Mouse (Mus musculus) neural tube, embryonic 11.5 days (tissue): Measurements from ENCODE around the gene Kank4. TPM values are rescaled to one million over a fixed set of nuclear protein-coding genes. Genes with fewer than 3 reads are reported as not detected.
"Not testable (repeated sequence)": the region's sequence is repeated elsewhere in the genome, so short reads cannot be mapped to it uniquely, and the experiment has no call there.

ENCODE experiments used
- ATAC-seq: fragments of 200-750 bp; cut with Nextera tagmentation; 2 replicates; pipeline ENCODE4 v1.8.0; 2017; ENCODE audit warnings: moderate number of reproducible peaks, mild to moderate bottlenecking, moderate TSS enrichment, moderate library complexity; ENCODE audit not compliant: insufficient read depth, low FRiP score, low TSS enrichment
- DNase-seq: peaks from one replicate; pipeline ENCODE4 v3.0.0-alpha.2; 2015; ENCODE audit warnings: low spot score
- H3K27ac ChIP-seq: fragments of 300-500 bp; sonication (generic); 2 replicates; pipeline ENCODE4 v1.5.1; 2014; ENCODE audit warnings: low read depth, mild to moderate bottlenecking, low read length
- H3K27me3 ChIP-seq: fragments of 300-500 bp; sonication (generic); 2 replicates; pipeline ENCODE4 v1.6.1; 2014; ENCODE audit warnings: mild to moderate bottlenecking, low read length, mixed read lengths; ENCODE audit not compliant: control insufficient read depth, insufficient read depth
- H3K36me3 ChIP-seq: fragments of 300-500 bp; sonication (generic); 2 replicates; pipeline ENCODE4 v1.6.1; 2014; ENCODE audit warnings: mild to moderate bottlenecking, low read length, moderate library complexity, mixed read lengths; ENCODE audit not compliant: control insufficient read depth, insufficient read depth
- H3K4me1 ChIP-seq: fragments of 300-500 bp; sonication (generic); 2 replicates; pipeline ENCODE4 v1.6.1; 2014; ENCODE audit warnings: low read length, mixed read lengths; ENCODE audit not compliant: control insufficient read depth, insufficient read depth
- H3K4me2 ChIP-seq: fragments of 300-500 bp; sonication (generic); 2 replicates; pipeline ENCODE4 v1.6.1; 2014; ENCODE audit warnings: low read depth, mild to moderate bottlenecking, moderate library complexity
- H3K4me3 ChIP-seq: fragments of 300-500 bp; sonication (generic); 2 replicates; pipeline ENCODE4 v1.5.1; 2014; ENCODE audit warnings: low read depth, low read length
- H3K9ac ChIP-seq: fragments of 300-500 bp; sonication (generic); 2 replicates; pipeline ENCODE4 v1.6.1; 2014; ENCODE audit warnings: mild to moderate bottlenecking, low read length
- H3K9me3 ChIP-seq: fragments of 300-500 bp; sonication (generic); 2 replicates; pipeline ENCODE4 v1.6.1; 2016; ENCODE audit warnings: low read length; ENCODE audit not compliant: control insufficient read depth
- WGBS: fragments of 180-500 bp; shearing (Covaris S2); extraction: QIAGEN DNeasy Blood & Tissue Kit; methylation state at CpG from one replicate; pipeline ENCODE4 v1.1.7; 2014; 5-methylcytosine and 5-hydroxymethylcytosine counted together
- polyA plus RNA-seq: library from polyadenylated mRNA; unstranded; fragments of >200 nt; fragmentation: Nextera tagmentation; extraction: Ambion mirVana; gene quantifications from 2 replicates; pipeline ENCODE4 v1.2.1, GENCODE M21; 2014

Kank4 gene
- polyA plus RNA-seq, 1 experiment from 2014 or later = 0.98 TPM

GRCm38 (mm10) chr4:98724682-98725081 is 92.7 kb downstream of the Kank4 start:
- H3K4me3 ChIP-seq, H3K4me2 ChIP-seq, H3K27ac ChIP-seq, H3K9me3 ChIP-seq, H3K9ac ChIP-seq, ATAC-seq, H3K36me3 ChIP-seq, DNase-seq, H3K4me1 ChIP-seq: not testable (repeated sequence)
- H3K27me3 ChIP-seq = peaks cover 31% of the 10 kb centered on the region
- 88% methylated on average over 1 of the region's 1 CpGs for WGBS

DNA sequence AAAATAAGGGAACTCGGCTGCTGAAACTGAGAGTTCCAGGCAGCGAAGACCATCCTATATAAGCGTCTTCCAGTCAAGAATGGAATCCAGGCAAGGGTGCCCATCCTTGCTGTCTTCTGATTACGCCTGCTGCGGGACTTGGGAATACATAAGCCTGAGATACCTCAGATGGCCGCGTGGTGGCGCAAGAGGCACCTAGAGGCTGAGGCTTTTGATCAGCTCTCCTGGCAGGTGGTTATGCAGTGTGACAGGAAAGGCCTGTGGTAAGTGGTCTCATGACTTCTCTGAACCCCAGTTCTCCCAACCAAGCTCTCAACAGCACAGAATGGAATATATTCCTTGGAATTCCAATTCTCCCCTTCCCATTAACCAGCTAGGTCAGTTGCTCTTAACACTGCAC is 94.9 kb downstream of the Kank4 start:
- WGBS = 10% methylated on average over 8 of the region's 8 CpGs
- no peaks in the 10 kb centered on the region for H3K4me1 ChIP-seq
- no peak overlapping the region for H3K4me3 ChIP-seq
- no peak overlapping the region for H3K9ac ChIP-seq
- peaks cover 15% of the 10 kb centered on the region for H3K27me3 ChIP-seq
- ATAC-seq = no peak
- H3K4me2 ChIP-seq = no peak overlapping the region
- peak; percentile 84 for DNase-seq
- no peaks in the 10 kb centered on the region for H3K36me3 ChIP-seq
- H3K27ac ChIP-seq = no peak overlapping the region
- H3K9me3 ChIP-seq = no peaks in the 10 kb centered on the region

DNA sequence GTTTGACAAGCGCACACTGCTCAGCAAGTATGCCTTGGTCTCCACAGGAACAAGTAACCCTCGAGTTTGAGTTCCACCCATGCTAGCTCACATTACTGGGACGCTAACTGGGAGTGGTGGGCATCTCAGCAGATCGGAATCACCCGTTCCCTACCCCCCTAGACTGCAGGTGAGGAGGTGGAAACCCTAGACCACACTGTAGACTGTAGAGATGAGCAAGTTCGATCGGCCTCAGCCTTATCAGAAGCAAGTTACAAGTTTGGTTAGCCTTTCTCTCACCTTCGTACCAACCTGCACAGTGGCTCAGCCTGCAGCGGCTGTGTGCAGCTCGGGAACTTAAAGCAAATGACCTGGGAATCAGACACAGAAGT is 98.8 kb downstream of the Kank4 start:
- no peak for ATAC-seq
- Histone ChIP-seq H3K4me3 (no peak overlapping the region), H3K27me3 (no peaks in the 10 kb centered on the region), H3K4me1 (no peaks in the 10 kb centered on the region), H3K27ac (no peak overlapping the region), H3K4me2 (no peak overlapping the region), H3K9me3 (no peaks in the 10 kb centered on the region), H3K9ac (no peak overlapping the region), H3K36me3 (no peaks in the 10 kb centered on the region)
- WGBS = 90% methylated on average over 10 of the region's 10 CpGs
- DNase-seq = no peak

- ATAC-seq (no peak), DNase-seq (no peak)
- Histone ChIP-seq H3K4me2 (no peak overlapping the region), H3K4me1 (no peaks in the 10 kb centered on the region), H3K27ac (no peak overlapping the region), H3K9ac (no peak overlapping the region), H3K36me3 (no peaks in the 10 kb centered on the region), H3K4me3 (no peak overlapping the region), H3K9me3 (no peaks in the 10 kb centered on the region), H3K27me3 (no peaks in the 10 kb centered on the region)
- WGBS = 89% methylated on average over 17 of the region's 17 CpGs
These were observed 99.4 kb downstream of the Kank4 start for GRCm38 (mm10) chr4:98717735-98718546.

DNA sequence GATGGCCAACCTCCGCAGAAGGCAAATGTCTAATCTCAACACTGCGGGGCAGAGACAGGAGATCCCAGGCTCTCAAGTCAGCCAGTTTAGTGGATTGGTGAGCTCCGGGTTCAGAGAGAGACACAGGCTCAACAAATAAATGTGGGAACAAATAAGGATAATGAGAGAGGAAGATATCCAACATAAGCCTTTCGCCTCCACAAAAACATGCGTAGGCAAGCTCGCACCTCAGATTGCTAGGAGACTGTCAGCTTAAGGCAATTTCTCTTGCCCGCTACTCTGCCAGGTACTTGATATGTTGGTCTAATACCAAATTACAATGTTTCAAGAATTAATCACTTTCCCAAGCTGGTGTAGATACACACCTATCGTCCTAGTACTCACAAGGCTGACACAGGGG is 106.4 kb downstream of the Kank4 start:
- Histone ChIP-seq H3K27me3 (no peaks in the 10 kb centered on the region), H3K36me3 (no peaks in the 10 kb centered on the region), H3K9me3 (no peaks in the 10 kb centered on the region), H3K9ac (no peak overlapping the region), H3K4me2 (no peak overlapping the region), H3K4me1 (no peaks in the 10 kb centered on the region), H3K27ac (no peak overlapping the region), H3K4me3 (no peak overlapping the region)
- DNase-seq (no peak), ATAC-seq (no peak)
- 92% methylated on average over 8 of the region's 8 CpGs for WGBS

Other genes with a start within 250 kb of the Kank4 start
- gene L1td1, start 90.8 kb downstream of the Kank4 start, polyA plus RNA-seq = 0.20 TPM in 1 of 2 replicates, not detected in the other
- not detected in 2 replicates for gene I0C0044D17Rik, start 6.3 kb upstream of the Kank4 start, polyA plus RNA-seq
- 114 and 120 TPM in 2 replicates for gene Usp1, start 106.3 kb upstream of the Kank4 start, polyA plus RNA-seq
- 0.58 and 1.3 TPM in 2 replicates for gene Angptl3, start 213.4 kb upstream of the Kank4 start, polyA plus RNA-seq